Mouse (Mus musculus): ENCODE results near the gene Btbd35f10.
"Not testable (repeated sequence)": the region's sequence is repeated elsewhere in the genome, so short reads cannot be mapped to it uniquely, and the experiment has no call there.

The Btbd35f10 gene

DNA sequence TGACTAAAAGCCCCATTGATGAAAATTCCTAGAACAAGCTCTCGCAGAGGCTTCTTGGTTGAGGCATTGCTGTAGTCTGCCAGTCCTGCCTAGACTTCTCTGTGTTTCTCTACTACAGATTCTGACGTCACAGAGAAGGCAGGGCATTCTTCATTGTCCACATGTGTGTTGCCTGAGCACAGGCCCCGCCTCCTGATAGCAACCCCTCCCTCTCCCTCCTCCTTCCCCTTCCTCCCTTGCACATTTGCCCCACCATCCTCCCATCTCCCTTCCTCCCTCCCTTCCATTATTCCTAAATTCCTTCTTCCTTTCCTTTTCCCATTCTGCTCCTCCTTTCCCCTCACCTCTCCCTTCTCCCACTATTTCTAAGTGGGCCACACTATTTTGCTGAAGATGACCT, at the start of gene Btbd35f10:
Btbd35f10 (minus strand) TSS at position 101 of the 400 bp plus-strand sequence.
- not testable (repeated sequence) for DNase-seq (ENCODE audit: low spot score)
